Mouse (Mus musculus) embryo, embryonic 11.5 days (tissue): Measurements from ENCODE around the gene Hip1r.
"Not testable (repeated sequence)": the region's sequence is repeated elsewhere in the genome, so short reads cannot be mapped to it uniquely, and the experiment has no call there.

Experiments used
- DNase-seq: peaks from one replicate; pipeline ENCODE4 v3.0.0-alpha.2; 2012; ENCODE audit warnings: low read depth, low spot score

Gene Hip1r

GRCm38 (mm10) chr5:124035806-124036205 lies 62.4 kb downstream of the Hip1r start:
- no peak for DNase-seq

DNA sequence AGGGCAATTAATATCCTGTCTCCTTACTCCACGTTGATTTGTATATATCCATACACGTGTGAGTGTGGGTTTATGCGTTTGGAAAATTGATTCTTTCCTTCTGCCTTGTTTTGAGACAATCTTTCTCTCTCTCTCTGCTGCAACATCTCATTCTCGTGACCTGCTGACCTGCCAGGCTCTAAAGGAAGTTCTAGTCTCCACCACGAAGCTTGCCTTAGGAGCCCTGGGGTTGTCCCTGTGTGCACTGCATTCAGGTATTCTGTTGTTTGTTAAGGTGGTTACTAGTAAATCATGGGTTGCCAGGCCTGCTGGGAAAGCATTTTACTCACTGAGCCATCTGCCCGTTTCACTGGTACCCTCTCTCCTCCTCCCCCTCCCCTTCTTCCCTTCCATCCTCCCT lies 62.9 kb downstream of the Hip1r start:
- DNase-seq: no peak

- DNase-seq: no peak
Observed at GRCm38 (mm10) chr5:124036836-124037235, 63.4 kb downstream of the Hip1r start.

DNA sequence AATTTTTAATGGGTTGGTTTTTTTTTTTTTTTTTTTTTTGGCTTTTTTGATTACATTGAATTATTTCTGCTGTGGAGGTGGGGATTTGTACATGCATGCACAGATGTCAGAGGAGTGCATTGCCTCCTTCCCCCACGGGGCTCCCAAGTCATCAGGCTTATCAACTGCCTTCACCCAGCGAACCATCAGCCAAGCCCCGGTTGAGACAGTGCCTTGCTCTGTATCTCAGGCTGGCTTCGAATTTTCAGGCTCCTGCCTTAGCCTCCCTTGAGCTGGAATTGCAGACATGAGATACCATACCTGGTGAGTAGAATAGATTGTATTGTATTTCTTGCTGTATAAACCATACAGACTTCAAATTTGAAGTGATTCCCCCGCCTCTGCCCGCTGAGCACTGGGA lies 66.2 kb downstream of the Hip1r start:
- no peak for DNase-seq

DNA sequence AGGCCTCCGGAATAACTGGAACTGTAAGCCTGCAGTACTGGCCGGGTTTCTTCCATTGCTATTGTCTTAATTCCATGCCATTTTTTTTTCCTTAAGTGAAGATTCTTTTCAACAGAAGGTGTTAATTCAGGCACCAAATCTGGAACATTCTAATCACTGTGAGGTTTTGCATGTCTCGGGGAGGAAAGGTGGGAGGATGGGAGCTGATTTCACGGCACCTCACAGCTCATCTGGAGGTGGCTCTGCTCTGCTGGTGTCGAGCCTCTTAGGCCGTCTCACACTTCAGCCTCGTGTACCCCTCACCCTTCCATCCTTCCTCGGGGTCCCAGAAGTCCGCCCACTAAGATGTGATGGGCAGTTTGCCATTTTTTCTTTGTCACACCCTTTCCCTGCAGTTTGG lies 67.7 kb downstream of the Hip1r start:
- no peak for DNase-seq

- DNase-seq: no peak
Observed at GRCm38 (mm10) chr5:124043212-124043978, 70.0 kb downstream of the Hip1r start.

DNA sequence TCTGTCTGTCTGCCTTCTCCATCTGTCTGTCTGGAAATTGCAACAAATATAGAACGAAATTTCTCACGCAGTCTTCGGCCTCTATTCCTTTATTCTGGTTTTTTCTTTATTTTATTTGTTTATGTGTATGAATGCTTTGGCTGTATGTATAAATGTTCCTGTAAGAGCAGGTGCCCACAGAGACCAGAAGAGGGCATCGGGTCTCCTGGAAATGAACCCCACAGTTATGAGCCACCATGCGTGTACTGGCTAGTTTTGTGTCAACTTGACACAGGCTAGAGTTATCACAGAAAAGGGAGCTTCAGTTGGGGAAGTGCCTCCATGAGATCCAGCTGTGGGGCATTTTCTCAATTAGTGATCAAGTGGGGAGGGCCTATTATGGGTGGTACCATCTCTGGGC lies 70.6 kb downstream of the Hip1r start:
- no peak for DNase-seq

DNA sequence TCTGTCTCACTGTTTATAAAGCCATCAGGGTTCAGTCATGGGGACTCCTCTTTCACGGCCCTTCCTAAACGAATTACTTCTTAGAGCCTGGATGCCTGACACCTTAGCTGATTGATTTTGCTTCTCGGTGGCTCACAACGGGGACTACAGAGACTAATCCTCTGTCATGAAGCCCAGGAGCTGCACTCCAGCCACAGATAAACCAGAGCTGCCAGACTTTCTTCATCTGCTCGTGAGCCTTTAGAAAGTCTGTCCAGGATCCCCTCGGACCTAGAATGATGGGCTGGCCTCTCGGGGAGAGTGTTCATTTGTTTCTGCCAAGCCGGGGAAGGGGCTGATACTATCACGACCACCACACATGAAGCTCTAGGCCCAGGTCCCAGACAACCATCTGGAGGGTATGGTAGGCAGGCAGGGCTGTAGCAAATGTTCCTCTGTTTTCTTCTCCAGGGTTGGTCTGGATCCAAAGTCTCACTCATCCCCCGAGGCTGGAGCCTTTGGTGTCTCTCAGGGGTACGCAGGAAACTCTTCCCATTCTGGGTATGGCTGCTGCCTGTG lies 72.1 kb downstream of the Hip1r start:
- DNase-seq: no peak

GRCm38 (mm10) chr5:124046741-124047401 lies 73.4 kb downstream of the Hip1r start:
- no peak for DNase-seq

GRCm38 (mm10) chr5:124049249-124050045 lies 76.0 kb downstream of the Hip1r start:
- no peak for DNase-seq

DNA sequence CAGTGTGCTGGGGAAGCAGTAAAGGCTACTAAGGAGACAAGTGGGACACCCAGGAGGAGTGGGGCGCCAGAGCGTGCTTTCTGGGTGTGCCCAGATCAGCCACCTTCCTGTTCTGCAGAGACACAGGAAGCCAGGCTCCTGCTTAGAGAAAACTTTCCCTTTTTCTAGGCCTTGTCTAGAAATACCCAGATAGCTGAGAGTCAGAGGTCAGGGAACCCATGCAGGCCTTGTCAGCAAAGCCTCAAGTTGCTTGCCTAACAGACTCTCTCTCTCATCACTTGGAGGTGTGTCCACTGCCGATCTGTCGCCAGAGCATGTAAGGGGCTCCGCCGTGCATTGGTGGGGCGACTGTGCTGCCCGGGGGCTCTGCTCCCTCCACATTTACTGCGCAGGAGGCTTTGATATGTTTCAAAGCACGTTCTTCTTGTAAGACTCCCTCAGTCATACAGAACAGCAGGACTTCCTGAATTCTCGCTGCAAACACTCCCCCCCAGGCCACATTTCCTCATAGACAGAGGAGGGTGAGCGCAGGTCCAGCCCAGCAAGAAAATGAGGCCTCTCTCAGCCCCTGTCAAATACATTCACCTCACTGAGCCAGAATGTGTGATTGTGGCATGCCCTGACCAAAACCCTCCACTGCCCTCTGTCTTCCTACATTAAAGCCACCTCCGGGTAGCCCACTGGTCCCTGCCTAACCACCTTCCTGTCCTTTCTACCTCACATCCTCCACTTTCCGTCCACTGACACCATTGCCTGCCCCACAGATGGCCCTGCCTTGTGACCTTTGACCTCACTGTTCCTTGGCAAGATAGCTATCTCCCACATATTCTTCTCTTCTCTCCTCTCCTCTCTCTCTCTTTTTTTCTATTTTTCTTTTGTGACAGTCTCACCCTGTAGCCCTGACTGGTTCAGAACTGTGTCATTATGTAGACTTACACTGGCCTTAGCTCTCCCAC lies 76.9 kb downstream of the Hip1r start:
- DNase-seq: no peak

DNA sequence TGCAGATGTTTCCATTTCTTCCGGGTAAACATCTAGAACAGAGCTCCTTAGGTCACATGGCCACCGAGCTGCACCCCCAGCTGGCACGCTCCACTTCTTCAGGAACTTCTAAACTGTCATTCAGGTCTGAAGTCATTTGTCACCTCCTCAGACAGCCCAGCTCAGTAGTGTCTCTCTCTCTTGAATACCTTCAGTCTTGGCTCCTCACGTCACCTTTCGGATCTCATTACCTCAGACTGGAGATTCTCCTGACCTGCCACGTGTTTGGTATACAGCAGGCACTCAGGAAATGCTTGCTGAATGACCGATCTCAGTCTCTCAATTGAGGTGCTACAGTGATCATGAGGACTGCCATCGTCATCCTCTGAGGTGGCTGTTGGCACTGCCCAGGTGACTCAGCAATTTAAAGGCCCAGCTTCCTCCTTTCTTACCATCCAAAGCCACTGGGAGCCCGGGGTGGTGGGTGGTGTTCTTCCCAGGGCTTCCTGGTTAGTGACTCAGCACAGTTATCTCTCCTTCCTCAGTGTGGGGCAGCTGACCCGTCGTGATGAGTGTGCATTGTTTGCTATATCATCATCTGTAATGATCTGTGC lies 78.6 kb downstream of the Hip1r start:
- no peak for DNase-seq

GRCm38 (mm10) chr5:124052641-124053040 lies 79.2 kb downstream of the Hip1r start:
- DNase-seq: not testable (repeated sequence)
